Mouse (Mus musculus) right cerebral cortex, adult 18-20 months (tissue): Measurements from ENCODE around the gene Vrtn.
A peak's percentile ranks its signal among the peaks of the same experiment; 100 is the strongest.

ENCODE experiments used
- DNase-seq: peaks from one replicate; pipeline ENCODE4 v3.0.0; 2022; ENCODE audit warnings: mixed read lengths

The Vrtn gene

GRCm38 (mm10) chr12:84640654-84641053, at the start of gene Vrtn:
Gene Vrtn (plus strand): TSS chr12:84641019.
- DNase-seq = no peak

- DNase-seq = no peak
Observed at GRCm38 (mm10) chr12:84598324-84598723, 42.5 kb upstream of the Vrtn start.

GRCm38 (mm10) chr12:84604001-84604400, 36.8 kb upstream of the Vrtn start:
- DNase-seq = no peak

GRCm38 (mm10) chr12:84605860-84606259, 35.0 kb upstream of the Vrtn start:
- DNase-seq = no peak

GRCm38 (mm10) chr12:84611718-84612117, 29.1 kb upstream of the Vrtn start:
- DNase-seq = no peak

GRCm38 (mm10) chr12:84612518-84612917, 28.3 kb upstream of the Vrtn start:
- DNase-seq = no peak

- no peak for DNase-seq
Observed at GRCm38 (mm10) chr12:84614001-84614400, 26.8 kb upstream of the Vrtn start.

GRCm38 (mm10) chr12:84614524-84614923, 26.3 kb upstream of the Vrtn start:
- peak; percentile 77 for DNase-seq

- peak; percentile 95 for DNase-seq
Observed at GRCm38 (mm10) chr12:84616977-84617630, 23.7 kb upstream of the Vrtn start, which contains the start of gene Abcd4. Gene Abcd4 (minus strand): TSS chr12:84617413.

- DNase-seq = no peak
Observed at GRCm38 (mm10) chr12:84617663-84618062, 23.2 kb upstream of the Vrtn start.

GRCm38 (mm10) chr12:84620975-84621374, 19.8 kb upstream of the Vrtn start:
- no peak for DNase-seq

- no peak for DNase-seq
Observed at GRCm38 (mm10) chr12:84624601-84625000, 16.2 kb upstream of the Vrtn start.

- peak; percentile 42 for DNase-seq
Observed at GRCm38 (mm10) chr12:84625116-84625515, 15.7 kb upstream of the Vrtn start.

GRCm38 (mm10) chr12:84631867-84632266, 9.0 kb upstream of the Vrtn start:
- no peak for DNase-seq

- DNase-seq = no peak
Observed at GRCm38 (mm10) chr12:84640253-84640652, 566 bp upstream of the Vrtn start.

- no peak for DNase-seq
Observed at GRCm38 (mm10) chr12:84650234-84650633, 9.4 kb downstream of the Vrtn start.

- DNase-seq = peak; percentile 35
Observed at GRCm38 (mm10) chr12:84653912-84654311, 13.1 kb downstream of the Vrtn start.

GRCm38 (mm10) chr12:84670555-84670954, 29.7 kb downstream of the Vrtn start:
- DNase-seq = no peak

GRCm38 (mm10) chr12:84671646-84672045, 30.8 kb downstream of the Vrtn start:
- DNase-seq = no peak

GRCm38 (mm10) chr12:84674666-84675526, 34.1 kb downstream of the Vrtn start:
- no peak for DNase-seq

- no peak for DNase-seq
Observed at GRCm38 (mm10) chr12:84676011-84676410, 35.2 kb downstream of the Vrtn start.

- no peak for DNase-seq
Observed at GRCm38 (mm10) chr12:84684569-84684968, 43.8 kb downstream of the Vrtn start.

GRCm38 (mm10) chr12:84686176-84686575, 45.4 kb downstream of the Vrtn start:
- DNase-seq = no peak

- no peak for DNase-seq
Observed at GRCm38 (mm10) chr12:84687531-84687930, 46.7 kb downstream of the Vrtn start.
